Mouse (Mus musculus): ENCODE measurements around the gene 2610001J05Rik. TPM values are rescaled to one million over a fixed set of nuclear protein-coding genes. Genes with fewer than 3 reads are reported as not detected.
"Not testable (repeated sequence)": the region's sequence is repeated elsewhere in the genome, so short reads cannot be mapped to it uniquely, and the experiment has no call there.

The 2610001J05Rik gene
- polyA plus RNA-seq, 1 experiment from 2014 or later: 90.8 TPM

- ATAC-seq (ENCODE audit: insufficient read depth) (no peak), DNase-seq (peak; percentile 5)
- WGBS: 53% methylated on average over 7 of the region's 7 CpGs
- Histone ChIP-seq H3K4me2 (peak overlapping the region; percentile 61), H3K27me3 (ENCODE audit: insufficient read depth, low read length) (no peaks in the 10 kb centered on the region), H3K4me1 (ENCODE audit: insufficient read depth) (peaks cover 7% of the 10 kb centered on the region; the same call in 1 of the 2 replicates), H3K36me3 (ENCODE audit: insufficient read depth) (peaks cover 11% of the 10 kb centered on the region; the same call in 1 of the 2 replicates), H3K9me3 (ENCODE audit: low read depth, low read length) (no peaks in the 10 kb centered on the region), H3K9ac (peak overlapping the region; percentile 83; the same call in 1 of the 2 replicates), H3K4me3 (ENCODE audit: low read depth, low read length) (peak overlapping the region; percentile 59), H3K27ac (ENCODE audit: low read depth) (no peak overlapping the region)
- no peak for TF ChIP-seq CTCF (IDR thresholded peaks at IDR 0.05; ENCODE audit: low read depth)
These were observed 758 bp upstream of the 2610001J05Rik start for GRCm38 (mm10) chr6:13872076-13872475.

GRCm38 (mm10) chr6:13871625-13871958 lies 274 bp upstream of the 2610001J05Rik start:
- H3K9ac ChIP-seq: peak overlapping the region; percentile 83
- H3K9me3 ChIP-seq (ENCODE audit: low read depth, low read length): no peaks in the 10 kb centered on the region
- no peak for TF ChIP-seq CTCF (IDR thresholded peaks at IDR 0.05; ENCODE audit: low read depth)
- peak overlapping the region; percentile 59 for H3K4me3 ChIP-seq (ENCODE audit: low read depth, low read length)
- peaks cover 7% of the 10 kb centered on the region; the same call in 1 of the 2 replicates for H3K4me1 ChIP-seq (ENCODE audit: insufficient read depth)
- DNase-seq: no peak
- H3K27me3 ChIP-seq (ENCODE audit: insufficient read depth, low read length): no peaks in the 10 kb centered on the region
- WGBS: under 1% methylated on average over 7 of the region's 7 CpGs
- ATAC-seq (ENCODE audit: insufficient read depth): peak; percentile 83
- H3K4me2 ChIP-seq: peak overlapping the region; percentile 61
- H3K27ac ChIP-seq (ENCODE audit: low read depth): peak overlapping the region; percentile 87
- peaks cover 11% of the 10 kb centered on the region; the same call in 1 of the 2 replicates for H3K36me3 ChIP-seq (ENCODE audit: insufficient read depth)

- TF ChIP-seq CTCF (IDR thresholded peaks at IDR 0.05; ENCODE audit: low read depth): no peak
- H3K9me3 ChIP-seq (ENCODE audit: low read depth, low read length): no peaks in the 10 kb centered on the region
- H3K27me3 ChIP-seq (ENCODE audit: insufficient read depth, low read length): no peaks in the 10 kb centered on the region
- H3K27ac ChIP-seq (ENCODE audit: low read depth): no peak overlapping the region
- no peak for ATAC-seq (ENCODE audit: insufficient read depth)
- 38% methylated on average over 12 of the region's 12 CpGs for WGBS
- H3K4me1 ChIP-seq (ENCODE audit: insufficient read depth): peaks cover 7% of the 10 kb centered on the region; the same call in 1 of the 2 replicates
- DNase-seq: peak; percentile 50
- H3K4me2 ChIP-seq: peak overlapping the region; percentile 61
- peak overlapping the region; percentile 44 for H3K9ac ChIP-seq
- peaks cover 11% of the 10 kb centered on the region; the same call in 1 of the 2 replicates for H3K36me3 ChIP-seq (ENCODE audit: insufficient read depth)
- H3K4me3 ChIP-seq (ENCODE audit: low read depth, low read length): peak overlapping the region; percentile 59
These were observed 1.0 kb downstream of the 2610001J05Rik start for GRCm38 (mm10) chr6:13870289-13870741.

- H3K9me3 ChIP-seq (ENCODE audit: low read depth, low read length): no peaks in the 10 kb centered on the region
- H3K4me1 ChIP-seq (ENCODE audit: insufficient read depth): no peaks in the 10 kb centered on the region
- DNase-seq: no peak
- ATAC-seq (ENCODE audit: insufficient read depth): no peak
- H3K4me2 ChIP-seq: no peak overlapping the region
- no peak for TF ChIP-seq CTCF (IDR thresholded peaks at IDR 0.05; ENCODE audit: low read depth)
- H3K4me3 ChIP-seq (ENCODE audit: low read depth, low read length): no peak overlapping the region
- WGBS: 72% methylated on average over 1 of the region's 1 CpGs
- no peak overlapping the region for H3K27ac ChIP-seq (ENCODE audit: low read depth)
- no peaks in the 10 kb centered on the region for H3K27me3 ChIP-seq (ENCODE audit: insufficient read depth, low read length)
- no peak overlapping the region for H3K9ac ChIP-seq
- no peaks in the 10 kb centered on the region for H3K36me3 ChIP-seq (ENCODE audit: insufficient read depth)
These were observed 10.7 kb downstream of the 2610001J05Rik start for GRCm38 (mm10) chr6:13860596-13860995.

- WGBS: 67% methylated on average over 6 of the region's 6 CpGs
- no peaks in the 10 kb centered on the region for H3K4me1 ChIP-seq (ENCODE audit: insufficient read depth)
- no peak overlapping the region for H3K9ac ChIP-seq
- H3K4me3 ChIP-seq (ENCODE audit: low read depth, low read length): no peak overlapping the region
- H3K4me2 ChIP-seq: no peak overlapping the region
- no peaks in the 10 kb centered on the region for H3K36me3 ChIP-seq (ENCODE audit: insufficient read depth)
- H3K27ac ChIP-seq (ENCODE audit: low read depth): no peak overlapping the region
- DNase-seq (no peak), ATAC-seq (ENCODE audit: insufficient read depth) (no peak)
- no peaks in the 10 kb centered on the region for H3K9me3 ChIP-seq (ENCODE audit: low read depth, low read length)
- no peak for TF ChIP-seq CTCF (IDR thresholded peaks at IDR 0.05; ENCODE audit: low read depth)
- no peaks in the 10 kb centered on the region for H3K27me3 ChIP-seq (ENCODE audit: insufficient read depth, low read length)
These were observed 11.3 kb downstream of the 2610001J05Rik start for GRCm38 (mm10) chr6:13859877-13860585.

GRCm38 (mm10) chr6:13854230-13854629 lies 17.1 kb downstream of the 2610001J05Rik start:
- no peak for DNase-seq
- H3K27me3 ChIP-seq (ENCODE audit: insufficient read depth, low read length): no peaks in the 10 kb centered on the region
- TF ChIP-seq CTCF (IDR thresholded peaks at IDR 0.05; ENCODE audit: low read depth): no peak
- H3K4me3 ChIP-seq (ENCODE audit: low read depth, low read length): no peak overlapping the region
- no peaks in the 10 kb centered on the region for H3K36me3 ChIP-seq (ENCODE audit: insufficient read depth)
- no peak overlapping the region for H3K9ac ChIP-seq
- no peak overlapping the region for H3K27ac ChIP-seq (ENCODE audit: low read depth)
- ATAC-seq (ENCODE audit: insufficient read depth): no peak
- no peaks in the 10 kb centered on the region for H3K4me1 ChIP-seq (ENCODE audit: insufficient read depth)
- H3K4me2 ChIP-seq: no peak overlapping the region
- H3K9me3 ChIP-seq (ENCODE audit: low read depth, low read length): no peaks in the 10 kb centered on the region
- WGBS: 39% methylated on average over 10 of the region's 11 CpGs

- DNase-seq (no peak), ATAC-seq (ENCODE audit: insufficient read depth) (no peak)
- Histone ChIP-seq H3K27ac (ENCODE audit: low read depth) (no peak overlapping the region), H3K4me3 (ENCODE audit: low read depth, low read length) (no peak overlapping the region), H3K27me3 (ENCODE audit: insufficient read depth, low read length) (no peaks in the 10 kb centered on the region), H3K9ac (no peak overlapping the region), H3K4me1 (ENCODE audit: insufficient read depth) (no peaks in the 10 kb centered on the region), H3K4me2 (no peak overlapping the region), H3K36me3 (ENCODE audit: insufficient read depth) (no peaks in the 10 kb centered on the region), H3K9me3 (ENCODE audit: low read depth, low read length) (no peaks in the 10 kb centered on the region)
- TF ChIP-seq CTCF (IDR thresholded peaks at IDR 0.05; ENCODE audit: low read depth): no peak
- WGBS: 80% methylated on average over 4 of the region's 4 CpGs
These were observed 18.1 kb downstream of the 2610001J05Rik start for GRCm38 (mm10) chr6:13853244-13853643.

GRCm38 (mm10) chr6:13846031-13846430 lies 25.3 kb downstream of the 2610001J05Rik start:
- H3K36me3 ChIP-seq (ENCODE audit: insufficient read depth); H3K4me1 ChIP-seq (ENCODE audit: insufficient read depth); H3K27me3 ChIP-seq (ENCODE audit: insufficient read depth, low read length); H3K9me3 ChIP-seq (ENCODE audit: low read depth, low read length); H3K9ac ChIP-seq; H3K27ac ChIP-seq (ENCODE audit: low read depth); ATAC-seq (ENCODE audit: insufficient read depth); DNase-seq; H3K4me3 ChIP-seq (ENCODE audit: low read depth, low read length); H3K4me2 ChIP-seq: not testable (repeated sequence)
- WGBS: 89% methylated on average over 1 of the region's 1 CpGs
